Mouse (Mus musculus) thymus, adult 2 months (tissue): ENCODE data around the gene Fkbp11. TPM values are rescaled to one million over a fixed set of nuclear protein-coding genes. Genes with fewer than 3 reads are reported as not detected.

Experiments used
- DNase-seq: peaks from one replicate; pipeline ENCODE4 v3.0.0; 2021
- H3K27ac ChIP-seq: fragments of 200-500 bp; 2 replicates; pipeline ENCODE4 v1.5.1; 2012; ENCODE audit warnings: low read length, control low read depth; ENCODE audit not compliant: control insufficient read depth, insufficient read depth
- H3K27me3 ChIP-seq: fragments of 200-500 bp; 2 replicates; pipeline ENCODE4 v1.6.1; 2012; ENCODE audit warnings: mild to moderate bottlenecking, low read length, moderate library complexity, mixed read lengths; ENCODE audit not compliant: control insufficient read depth, insufficient read depth
- H3K36me3 ChIP-seq: fragments of 200-500 bp; 2 replicates; pipeline ENCODE4 v1.6.1; 2012; ENCODE audit warnings: mild to moderate bottlenecking, low read length, moderate library complexity; ENCODE audit not compliant: control insufficient read depth, insufficient read depth
- H3K4me1 ChIP-seq: fragments of 200-500 bp; replicated peaks from 2 replicates; pipeline ENCODE4 v1.6.1; 2012; ENCODE audit warnings: low read length; ENCODE audit not compliant: control insufficient read depth, insufficient read depth
- H3K4me3 ChIP-seq: fragments of 200-500 bp; 2 replicates; pipeline ENCODE4 v1.5.1; 2012; ENCODE audit warnings: mild to moderate bottlenecking, low read length, control low read depth, moderate library complexity; ENCODE audit not compliant: control insufficient read depth, insufficient read depth
- CTCF ChIP-seq: fragments of 200-500 bp; IDR thresholded peaks from 2 replicates; pipeline ENCODE4 v1.5.1; 2012; ENCODE audit warnings: mild to moderate bottlenecking, control low read depth, low read length, moderate library complexity, borderline replicate concordance; ENCODE audit not compliant: control insufficient read depth, poor library complexity, insufficient read depth; ENCODE audit errors: extremely low read depth
- POLR2A ChIP-seq: fragments of 200-500 bp; IDR thresholded peaks from 2 replicates; pipeline ENCODE4 v1.6.1; 2012; ENCODE audit warnings: mild to moderate bottlenecking, low read length, control low read depth, moderate library complexity; ENCODE audit not compliant: control insufficient read depth, poor library complexity, insufficient read depth; ENCODE audit errors: extremely low read depth
- WGBS: fragments of 180-500 bp; shearing (Covaris S2); methylation state at CpG from one replicate; pipeline ENCODE4 v1.1.7; 2018; 5-methylcytosine and 5-hydroxymethylcytosine counted together
- polyA plus RNA-seq: library from polyadenylated mRNA; depleted of rRNA; stranded (reverse); fragments of >200 nt; gene quantifications from 2 replicates; pipeline ENCODE4 v1.2.3, GENCODE M21; 2012

Fkbp11 gene
- polyA plus RNA-seq, 1 experiment = 3.1 TPM

GRCm38 (mm10) chr15:98742766-98743428, 14.9 kb upstream of the Fkbp11 start:
- TF ChIP-seq POLR2A (no peak), CTCF (no peak)
- no peak overlapping the region for H3K4me3 ChIP-seq
- 96% methylated on average over 8 of the region's 8 CpGs for WGBS
- H3K27ac ChIP-seq = no peak overlapping the region
- H3K4me1 ChIP-seq = peaks cover 5% of the 10 kb centered on the region; the same call in 1 of the 2 replicates
- peaks cover 35% of the 10 kb centered on the region for H3K36me3 ChIP-seq
- no peaks in the 10 kb centered on the region for H3K27me3 ChIP-seq
- DNase-seq = no peak

DNA sequence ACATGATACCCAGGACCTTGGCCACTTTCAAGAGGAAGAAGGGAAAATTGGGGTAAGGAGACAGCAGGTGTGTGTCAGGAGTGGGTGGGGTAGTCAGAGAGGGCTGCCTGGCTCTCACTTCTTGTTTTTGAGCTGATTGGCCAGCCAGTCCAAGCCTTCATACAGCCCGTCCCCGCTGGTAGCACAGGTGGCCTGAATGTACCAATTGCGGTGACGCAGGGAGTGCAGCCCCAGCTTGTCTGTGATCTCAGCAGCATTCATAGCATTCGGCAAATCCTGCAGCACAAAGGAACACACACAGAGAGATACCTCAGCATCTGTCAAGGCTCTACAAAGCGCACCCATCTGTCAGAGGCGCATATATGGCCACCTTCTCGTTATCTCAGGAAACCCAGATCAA, 12.2 kb upstream of the Fkbp11 start:
- no peak for TF ChIP-seq CTCF
- TF ChIP-seq POLR2A = no peak
- DNase-seq = no peak
- Histone ChIP-seq H3K36me3 (peaks cover 47% of the 10 kb centered on the region), H3K4me1 (peaks cover 5% of the 10 kb centered on the region; the same call in 1 of the 2 replicates), H3K27ac (no peak overlapping the region), H3K4me3 (no peak overlapping the region), H3K27me3 (no peaks in the 10 kb centered on the region)
- WGBS = 98% methylated on average over 8 of the region's 8 CpGs

- H3K4me1 ChIP-seq = peaks cover 5% of the 10 kb centered on the region; the same call in 1 of the 2 replicates
- H3K36me3 ChIP-seq = peaks cover 47% of the 10 kb centered on the region
- TF ChIP-seq CTCF (peak; percentile 16; the same call in 1 of the 2 replicates), POLR2A (no peak)
- no peak for DNase-seq
- H3K27ac ChIP-seq = no peak overlapping the region
- H3K4me3 ChIP-seq = no peak overlapping the region
- no peaks in the 10 kb centered on the region for H3K27me3 ChIP-seq
- 83% methylated on average over 4 of the region's 4 CpGs for WGBS
Observed at GRCm38 (mm10) chr15:98738796-98739195, 10.8 kb upstream of the Fkbp11 start.

DNA sequence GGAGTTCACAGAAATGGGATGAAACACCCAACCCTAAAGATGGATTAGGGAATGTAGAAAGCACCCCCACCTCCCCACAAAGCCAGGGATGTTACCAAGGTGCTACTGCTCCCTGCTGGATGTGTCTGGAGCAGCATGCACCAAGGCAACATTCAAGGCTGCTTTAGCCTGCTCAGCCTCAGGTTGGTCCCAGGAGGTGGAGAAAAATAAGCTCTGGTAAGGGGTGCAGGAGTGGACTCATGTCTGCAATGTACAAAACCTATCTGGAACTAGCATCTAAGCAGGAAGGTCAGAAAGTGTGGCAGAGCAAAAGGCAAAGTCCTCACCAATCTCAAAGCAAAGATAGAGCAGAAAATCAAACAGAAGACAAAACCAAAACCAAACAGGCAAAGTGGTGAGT, 9.9 kb upstream of the Fkbp11 start:
- no peak for TF ChIP-seq POLR2A
- TF ChIP-seq CTCF = no peak
- peaks cover 5% of the 10 kb centered on the region; the same call in 1 of the 2 replicates for H3K4me1 ChIP-seq
- no peaks in the 10 kb centered on the region for H3K27me3 ChIP-seq
- H3K4me3 ChIP-seq = no peak overlapping the region
- H3K27ac ChIP-seq = no peak overlapping the region
- peak; percentile 28 for DNase-seq
- H3K36me3 ChIP-seq = peaks cover 47% of the 10 kb centered on the region

DNA sequence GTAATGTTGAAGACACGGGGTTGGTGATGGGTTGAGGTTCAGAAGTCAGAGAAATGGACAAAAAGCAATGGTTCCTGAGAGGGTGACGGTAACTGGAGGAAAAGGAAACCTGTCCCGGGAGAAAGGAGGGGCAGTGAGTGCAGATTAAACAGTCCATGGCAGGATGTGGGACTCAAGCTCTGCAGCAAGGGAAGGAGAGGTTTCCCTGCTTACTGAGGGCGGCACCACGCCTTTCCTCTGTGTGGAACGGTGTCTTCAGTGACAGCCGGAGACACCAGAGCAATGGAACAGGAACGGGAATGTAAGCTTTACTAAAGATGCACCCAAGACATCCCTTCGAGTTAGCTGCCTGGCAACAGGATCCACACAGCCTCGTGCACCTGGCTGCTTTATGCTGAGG, 8.5 kb upstream of the Fkbp11 start:
- no peak for TF ChIP-seq CTCF
- TF ChIP-seq POLR2A = no peak
- DNase-seq = no peak
- no peak overlapping the region for H3K4me3 ChIP-seq
- no peaks in the 10 kb centered on the region; the same call in 1 of the 2 replicates for H3K4me1 ChIP-seq
- H3K27ac ChIP-seq = no peak overlapping the region
- WGBS = 95% methylated on average over 10 of the region's 10 CpGs
- H3K27me3 ChIP-seq = no peaks in the 10 kb centered on the region
- H3K36me3 ChIP-seq = peaks cover 38% of the 10 kb centered on the region

DNA sequence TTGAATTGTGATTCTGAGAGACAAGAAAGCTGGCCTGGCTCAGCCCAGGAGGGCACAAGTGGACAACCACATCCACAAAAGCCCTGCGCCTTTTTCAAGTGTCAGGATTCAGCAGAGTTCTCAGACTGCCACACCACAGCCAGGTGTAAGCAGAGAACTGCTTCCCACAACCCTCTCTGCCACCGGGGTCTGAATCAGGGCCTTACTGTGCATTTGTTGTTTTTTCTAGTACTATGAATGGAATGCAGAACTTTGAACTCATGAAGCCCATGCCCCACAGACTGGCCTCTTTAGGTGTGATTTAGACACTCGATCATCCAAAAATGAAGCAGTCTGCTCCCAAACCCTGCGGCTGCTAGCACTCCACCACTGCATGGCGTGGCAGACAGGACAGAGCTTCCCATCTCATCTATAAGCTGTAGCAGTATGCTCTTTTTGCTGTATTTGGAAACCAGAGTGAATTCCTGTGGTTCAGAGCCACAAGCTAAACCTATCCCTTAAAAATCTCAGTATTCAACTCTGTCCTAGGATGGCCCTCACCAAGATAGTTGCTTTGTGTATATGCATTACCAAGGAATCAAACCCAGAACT, 6.1 kb upstream of the Fkbp11 start:
- no peaks in the 10 kb centered on the region for H3K27me3 ChIP-seq
- peaks cover 14% of the 10 kb centered on the region for H3K36me3 ChIP-seq
- H3K4me1 ChIP-seq = peaks cover 4% of the 10 kb centered on the region
- no peak overlapping the region for H3K4me3 ChIP-seq
- no peak overlapping the region for H3K27ac ChIP-seq
- TF ChIP-seq CTCF (no peak), POLR2A (no peak)
- DNase-seq = no peak
- WGBS = 72% methylated on average over 5 of the region's 5 CpGs

GRCm38 (mm10) chr15:98733370-98733769, 5.4 kb upstream of the Fkbp11 start:
- 87% methylated on average over 6 of the region's 6 CpGs for WGBS
- Histone ChIP-seq H3K4me1 (peaks cover 4% of the 10 kb centered on the region), H3K4me3 (no peak overlapping the region), H3K27ac (no peak overlapping the region), H3K27me3 (no peaks in the 10 kb centered on the region), H3K36me3 (peaks cover 12% of the 10 kb centered on the region)
- TF ChIP-seq POLR2A (no peak), CTCF (no peak)
- no peak for DNase-seq
